Mouse (Mus musculus): ENCODE measurements around the gene Cfap20.
A peak's percentile ranks its signal among the peaks of the same experiment; 100 is the strongest.

DNA sequence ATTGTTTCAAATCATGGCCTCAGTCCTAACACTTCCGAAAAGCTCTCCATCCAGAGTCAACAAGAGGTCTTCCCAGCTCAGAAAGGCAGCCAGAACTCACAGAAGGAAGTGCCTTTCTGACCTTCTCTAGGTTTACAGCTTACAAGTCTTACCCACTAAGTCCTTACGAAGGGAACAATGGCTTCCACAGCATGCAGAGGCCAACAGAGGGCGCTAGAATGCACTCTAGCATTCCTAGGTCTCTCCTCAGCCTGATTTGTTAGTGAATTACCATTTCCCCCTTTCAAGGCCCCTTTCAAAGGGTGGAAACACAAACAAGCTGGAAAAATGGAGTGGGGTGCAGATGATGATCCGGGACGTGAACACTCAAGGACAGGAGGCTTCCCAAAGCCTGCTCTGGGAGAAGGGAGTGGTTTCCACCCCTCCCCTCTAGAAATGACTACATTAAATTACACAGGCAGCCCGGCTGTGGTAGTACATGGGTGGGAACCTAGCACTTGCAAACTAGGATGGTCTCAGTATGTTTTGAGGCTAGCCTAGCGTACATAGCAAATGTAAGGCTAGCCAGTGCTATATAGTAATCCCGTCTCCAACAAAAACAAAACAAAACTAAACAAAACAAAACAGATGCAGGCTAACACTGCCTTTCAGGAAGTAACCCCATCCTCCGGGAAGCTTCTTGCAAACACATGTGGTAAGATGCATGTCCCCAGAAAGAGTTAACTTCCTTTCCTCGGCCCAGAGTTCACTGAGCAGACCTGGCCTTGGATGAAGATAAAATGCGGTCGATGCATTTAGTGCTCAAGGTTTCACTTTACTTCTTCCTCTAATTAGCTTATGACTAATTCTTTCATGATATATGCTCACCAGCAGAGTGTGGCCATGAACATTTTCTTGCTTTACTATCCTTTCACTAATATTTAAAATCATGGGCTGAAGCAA lies 6.8 kb downstream of the Cfap20 start:
- no peak for TF ChIP-seq MAX (IDR thresholded peaks at IDR 0.05)
- peak; percentile 63 for TF ChIP-seq CTCF (IDR thresholded peaks at IDR 0.05; ENCODE audit: control insufficient read depth, insufficient read depth, insufficient read length)
- no peak for TF ChIP-seq CEBPB (IDR thresholded peaks at IDR 0.05; ENCODE audit: low read depth)
- TF ChIP-seq USF1 (IDR thresholded peaks at IDR 0.05; ENCODE audit: low read depth) = no peak
- no peak for TF ChIP-seq MYOD1 (IDR thresholded peaks at IDR 0.05; ENCODE audit: control insufficient read depth, insufficient read length, low read depth)

All from C2C12 (cell line).